Mouse (Mus musculus): ENCODE results near the gene Ptpn12.

Ptpn12 gene

DNA sequence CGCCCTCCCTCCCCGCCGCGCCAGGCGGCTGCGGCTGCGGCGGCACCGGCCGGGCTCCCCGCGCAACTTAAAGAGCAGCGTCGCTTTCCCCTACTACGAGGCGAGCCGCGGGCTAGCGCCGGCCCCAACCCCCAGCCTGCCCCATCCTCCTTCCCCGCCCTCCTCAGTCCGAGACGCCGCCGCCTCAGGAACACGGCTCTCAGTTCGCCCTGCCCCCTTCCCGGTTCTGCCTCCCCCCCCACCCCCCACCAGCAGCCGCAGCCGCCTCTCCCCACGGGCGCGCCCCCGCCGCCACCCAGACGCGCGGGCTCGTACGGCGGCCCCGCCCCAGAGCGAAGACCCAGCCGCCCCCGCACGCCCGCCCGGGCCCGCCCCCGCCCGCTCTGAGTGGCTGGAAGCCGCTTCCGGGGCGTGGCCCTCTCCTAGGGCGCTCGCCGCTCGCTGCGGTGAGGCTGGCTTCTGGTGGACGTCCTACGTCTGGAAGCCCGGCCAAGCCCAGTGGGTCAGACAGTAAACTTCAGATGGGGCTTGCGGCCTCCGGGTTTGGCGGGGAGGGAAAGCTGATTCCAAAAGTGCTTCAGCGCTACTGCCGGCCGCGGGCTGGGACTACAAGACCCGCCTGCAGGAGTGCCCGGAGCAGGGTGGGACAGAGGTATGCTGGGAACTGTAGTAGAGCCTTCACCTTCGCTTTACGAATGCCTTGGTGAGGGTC, at the start of gene Ptpn12:
TSS of gene Ptpn12 (minus strand) at position 92 of the 712 bp plus-strand sequence.
- DNase-seq (ENCODE audit: low spot score), result peak; percentile 92

- DNase-seq (ENCODE audit: low spot score), result no peak
Observed at GRCm38 (mm10) chr5:21091179-21091578, 35.5 kb upstream of the Ptpn12 start.

DNA sequence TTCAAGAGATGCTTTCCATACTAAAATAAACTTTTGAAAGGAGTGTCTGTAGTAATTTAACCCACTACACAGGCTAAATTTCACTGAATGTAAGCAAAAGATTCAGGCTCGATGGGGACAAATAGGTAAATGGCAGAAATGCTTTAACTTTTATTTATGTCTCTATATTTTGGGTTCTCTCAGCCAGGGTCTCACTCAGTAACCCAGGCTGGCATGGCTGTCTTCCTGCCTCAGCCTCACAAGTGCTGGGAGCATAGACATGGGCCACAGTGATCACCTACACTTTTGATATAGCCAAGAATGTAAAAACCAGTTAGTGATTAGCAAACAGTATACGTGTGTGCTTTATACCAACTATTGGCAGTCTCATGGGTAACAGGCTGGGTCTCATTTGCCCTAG, 1.5 kb upstream of the Ptpn12 start:
- DNase-seq (ENCODE audit: low spot score), result no peak

- DNase-seq (ENCODE audit: low spot score), result no peak
Observed at GRCm38 (mm10) chr5:21056595-21056994, 884 bp upstream of the Ptpn12 start.

DNA sequence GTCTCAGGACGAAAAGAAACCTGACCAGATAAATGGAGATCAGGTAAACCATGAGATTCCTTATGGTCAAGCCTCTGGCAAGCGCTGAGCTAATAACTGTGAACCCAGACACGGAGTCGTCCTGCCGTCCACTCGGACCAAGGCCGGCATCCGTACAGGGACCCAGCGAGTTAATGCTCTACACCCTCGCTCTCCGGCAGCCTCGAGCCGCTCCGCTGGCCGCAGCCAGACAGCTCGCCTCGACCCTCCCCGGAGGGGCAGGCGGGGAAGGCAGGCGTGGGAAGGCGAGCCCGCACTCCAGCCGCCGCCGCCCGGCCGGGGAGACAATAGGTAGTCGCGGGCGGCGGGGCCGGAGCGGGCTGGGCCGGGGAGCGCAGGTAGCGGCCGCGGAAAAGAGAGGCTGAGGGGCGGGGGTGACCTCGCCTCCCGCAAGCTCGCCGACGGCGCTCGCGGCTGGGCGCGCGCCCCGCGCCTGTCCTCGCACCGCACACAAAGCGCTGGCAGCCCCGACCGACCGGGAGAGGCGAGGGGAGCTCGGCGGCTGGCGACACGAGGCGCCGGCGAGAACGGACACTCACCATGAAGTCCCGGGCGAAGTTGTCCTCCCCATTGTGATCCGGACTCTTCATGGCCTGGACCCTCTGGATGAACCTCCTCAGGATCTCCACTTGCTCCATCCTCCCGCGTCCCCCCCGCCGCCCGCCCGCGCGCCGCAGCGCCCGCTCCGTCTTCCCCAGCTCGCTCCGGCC, 466 bp downstream of the Ptpn12 start:
- DNase-seq (ENCODE audit: low spot score), result peak; percentile 31

- peak; percentile 23 for DNase-seq (ENCODE audit: low spot score)
Observed at GRCm38 (mm10) chr5:21054472-21055070, 1.1 kb downstream of the Ptpn12 start.

DNA sequence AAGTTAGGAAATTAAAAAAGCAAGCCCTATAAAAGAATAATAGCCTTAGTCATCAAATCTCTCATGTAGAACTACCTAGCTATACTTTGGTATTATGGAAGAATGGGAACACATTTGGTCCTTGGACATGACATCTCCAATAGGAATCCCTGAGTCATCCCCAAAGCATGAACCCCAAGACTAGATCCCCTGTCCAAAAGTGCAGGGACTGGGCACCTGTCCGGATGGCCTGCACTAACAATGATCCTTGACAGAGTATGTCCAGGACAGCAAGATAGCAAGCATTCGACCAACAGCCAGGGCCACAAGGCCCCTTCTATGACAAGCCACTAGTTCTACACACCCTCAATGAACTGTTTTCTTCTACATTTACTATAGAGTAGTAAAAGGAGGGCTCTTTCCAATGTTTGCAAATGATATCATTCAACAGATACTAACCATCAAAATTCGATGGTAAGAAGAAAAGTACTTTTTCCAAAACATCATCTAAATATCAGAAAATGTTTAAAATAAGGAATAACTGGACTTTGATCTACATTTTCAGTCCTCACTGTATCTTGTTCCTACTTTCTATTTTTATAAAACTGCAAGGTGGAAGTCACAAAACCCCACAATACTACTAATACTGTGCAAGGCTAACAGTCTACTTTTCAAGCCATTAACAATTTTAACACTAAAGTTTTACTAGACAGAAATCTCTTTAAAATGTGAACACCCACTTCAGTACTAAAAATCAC, 2.0 kb downstream of the Ptpn12 start:
- DNase-seq (ENCODE audit: low spot score), result no peak

DNA sequence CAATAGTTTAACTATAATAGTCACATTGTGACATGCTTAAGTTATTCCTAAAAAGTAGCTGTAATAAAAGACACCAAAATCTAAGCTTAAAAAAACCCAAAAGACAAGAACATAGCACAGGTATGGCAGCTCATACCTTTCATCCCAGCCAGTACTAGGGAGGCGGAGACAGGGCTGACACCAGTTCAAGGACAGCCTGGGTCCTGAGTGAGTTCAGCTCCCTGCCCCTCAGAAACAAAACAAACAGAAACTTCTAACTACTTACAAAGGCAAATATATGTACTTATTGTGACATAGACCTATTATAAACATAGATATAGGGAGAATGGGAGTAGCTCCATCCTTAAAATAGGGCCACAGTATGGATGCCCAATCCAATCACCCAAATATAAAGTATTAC, 3.2 kb downstream of the Ptpn12 start:
- DNase-seq (ENCODE audit: low spot score), result no peak

DNA sequence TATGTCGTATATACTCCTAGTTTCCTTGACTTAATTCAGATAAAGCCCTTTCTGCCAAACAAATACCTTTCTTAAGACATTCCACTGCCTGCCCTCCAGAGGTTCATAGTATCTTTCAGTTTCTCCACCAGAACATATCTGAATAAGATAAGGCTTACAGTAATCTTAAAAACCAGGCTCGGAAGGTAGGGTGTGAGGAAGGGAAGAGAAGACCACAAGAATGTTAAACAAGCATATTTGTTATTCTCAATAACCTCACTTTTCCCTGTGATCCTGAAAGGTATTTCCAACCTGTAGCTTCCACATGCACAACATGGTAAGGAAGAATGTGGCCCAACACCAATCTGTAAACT, 5.0 kb downstream of the Ptpn12 start:
- DNase-seq (ENCODE audit: low spot score), result no peak

DNA sequence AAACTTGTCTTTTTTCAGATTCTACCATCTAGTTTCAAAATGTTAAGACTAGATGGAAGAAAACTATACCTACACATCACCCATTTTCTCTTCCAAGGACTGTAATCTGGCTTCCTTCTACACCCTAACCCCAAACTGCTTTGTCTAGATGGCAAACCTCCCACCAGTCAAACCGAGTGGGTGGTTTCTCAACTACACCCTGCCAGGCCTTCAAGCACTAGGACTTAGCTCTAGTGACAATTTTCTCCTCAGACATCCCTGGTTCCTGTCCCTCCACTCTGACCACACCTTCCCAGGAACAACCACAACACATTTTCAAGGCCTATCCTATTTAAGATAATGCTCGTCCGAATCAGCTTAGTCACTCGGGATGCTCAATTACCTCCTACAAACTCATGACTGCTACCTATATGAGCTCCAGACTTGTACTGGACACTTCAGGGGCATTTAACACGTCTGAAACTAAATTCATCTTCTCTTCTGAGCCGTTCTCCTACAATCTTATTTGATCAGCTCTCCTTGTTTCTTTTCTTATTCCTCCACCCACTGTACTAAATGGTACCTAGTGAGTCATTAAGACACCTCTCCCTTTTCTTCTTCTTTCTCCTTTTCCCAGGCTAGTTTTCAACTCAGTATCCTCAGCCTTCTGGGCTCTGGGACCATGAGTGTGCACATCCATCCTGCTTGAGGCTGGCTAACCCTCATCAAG, 5.5 kb downstream of the Ptpn12 start:
- no peak for DNase-seq (ENCODE audit: low spot score)

DNA sequence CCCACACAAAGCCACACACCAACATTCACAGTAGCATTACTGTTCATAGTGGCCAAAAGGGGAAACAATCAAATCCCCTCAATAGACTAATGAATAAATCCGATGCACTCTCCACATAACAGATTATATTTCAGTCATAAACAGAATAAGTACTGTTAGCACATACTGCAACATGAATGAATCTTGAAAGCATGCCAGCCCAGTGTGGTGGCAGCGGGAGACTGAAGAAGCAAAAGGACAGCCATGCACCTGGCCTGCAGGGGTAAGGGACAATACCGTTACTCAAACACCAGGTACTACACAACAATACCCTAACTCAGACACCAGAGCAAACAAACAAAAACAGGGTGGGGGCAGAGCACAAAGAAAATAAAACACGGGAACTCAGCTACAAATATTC, 6.7 kb downstream of the Ptpn12 start:
- no peak for DNase-seq (ENCODE audit: low spot score)

GRCm38 (mm10) chr5:21047114-21047513, 8.6 kb downstream of the Ptpn12 start:
- no peak for DNase-seq (ENCODE audit: low spot score)

- DNase-seq (ENCODE audit: low spot score), result no peak
Observed at GRCm38 (mm10) chr5:21046150-21047048, 9.3 kb downstream of the Ptpn12 start.

GRCm38 (mm10) chr5:21045462-21045861, 10.2 kb downstream of the Ptpn12 start:
- DNase-seq (ENCODE audit: low spot score), result no peak

GRCm38 (mm10) chr5:21038100-21038499, 17.6 kb downstream of the Ptpn12 start:
- no peak for DNase-seq (ENCODE audit: low spot score)

GRCm38 (mm10) chr5:21035689-21036480, 19.8 kb downstream of the Ptpn12 start:
- DNase-seq (ENCODE audit: low spot score), result no peak

DNA sequence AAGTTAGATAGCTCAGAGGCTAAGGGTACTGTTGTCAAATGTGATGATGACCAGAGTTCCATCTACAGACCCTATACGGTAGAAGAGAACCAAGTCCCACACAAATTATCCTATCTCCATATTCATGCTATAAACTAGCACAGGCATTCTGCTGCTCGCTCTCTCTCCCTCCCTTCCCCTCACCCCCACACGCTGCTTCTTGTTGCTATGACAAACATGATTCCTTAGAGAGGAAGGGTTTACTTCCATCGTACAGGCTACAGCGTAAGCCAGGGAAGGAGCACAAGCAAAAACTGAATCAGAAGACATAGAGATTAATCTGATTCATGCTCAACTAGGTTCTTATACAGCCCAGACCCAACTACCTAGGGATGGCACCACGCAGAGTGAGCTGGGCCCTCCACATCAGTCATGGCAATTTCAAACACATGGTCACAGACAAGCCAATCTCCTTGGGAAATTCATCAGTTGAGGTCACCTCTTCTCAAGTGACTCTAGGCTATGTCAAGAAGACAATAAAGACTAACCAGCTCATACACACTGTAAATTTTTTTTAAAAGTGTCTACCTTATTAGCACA, 21.2 kb downstream of the Ptpn12 start:
- DNase-seq (ENCODE audit: low spot score), result no peak

DNA sequence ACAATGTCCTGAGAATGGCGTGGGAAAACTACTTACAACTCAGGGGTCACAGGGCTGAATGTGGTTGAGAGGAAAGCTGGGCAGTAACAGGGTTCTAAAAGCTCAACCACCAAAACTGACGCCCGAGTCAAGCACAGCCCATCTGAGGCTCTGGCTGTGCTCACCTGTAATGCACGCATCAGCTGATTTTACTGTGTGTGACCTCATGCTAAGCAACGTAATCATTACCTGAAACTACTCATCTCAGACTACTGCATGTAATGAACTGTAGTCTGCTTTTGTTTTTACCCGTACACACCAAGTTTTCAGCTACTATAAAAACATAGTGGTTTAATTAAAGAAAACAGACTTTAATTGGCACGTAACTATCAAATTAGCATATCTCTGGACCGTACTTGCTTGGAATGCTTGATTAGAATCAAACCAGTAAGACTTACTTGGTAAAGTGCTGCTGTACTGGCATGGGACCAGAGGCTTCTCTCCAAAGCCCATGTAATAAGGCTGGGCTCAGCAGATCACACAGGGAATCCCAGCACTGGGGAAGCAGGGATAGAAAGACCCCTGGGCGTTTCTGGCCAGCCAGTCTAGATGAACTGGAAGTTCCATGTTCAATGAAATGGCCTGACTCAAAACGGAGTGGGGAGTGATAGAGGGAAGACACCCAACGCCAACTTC, 22.2 kb downstream of the Ptpn12 start:
- DNase-seq (ENCODE audit: low spot score), result no peak

DNA sequence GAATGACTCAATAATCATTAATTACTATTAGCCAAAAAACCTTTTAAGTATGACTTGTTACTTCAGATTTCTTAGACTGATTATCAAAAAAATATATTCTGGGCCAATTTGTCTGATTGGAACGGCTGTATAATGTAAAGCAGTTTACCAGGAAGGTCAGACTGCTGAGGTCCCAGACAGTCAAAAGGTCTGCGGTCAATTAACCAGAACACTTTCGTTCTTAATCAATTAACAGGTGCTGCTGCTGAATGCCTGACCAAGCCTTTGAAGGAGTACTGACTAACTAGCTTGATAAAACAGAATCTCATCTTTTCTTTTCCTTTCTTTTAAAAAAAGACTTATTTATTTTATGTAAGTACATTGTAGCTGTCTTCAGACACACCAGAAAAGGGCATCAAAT, 23.1 kb downstream of the Ptpn12 start:
- no peak for DNase-seq (ENCODE audit: low spot score)
